Mouse (Mus musculus) limb, embryonic 11.5 days (tissue): Measurements from ENCODE around the gene Serpinb8. TPM values are rescaled to one million over a fixed set of nuclear protein-coding genes. Genes with fewer than 3 reads are reported as not detected.

Source experiments
- ATAC-seq: fragments of 200-750 bp; cut with Nextera tagmentation; 2 replicates; pipeline ENCODE4 v1.8.0; 2017; ENCODE audit warnings: low read depth; ENCODE audit not compliant: insufficient number of reproducible peaks, low FRiP score, low TSS enrichment
- DNase-seq: peaks from one replicate; pipeline ENCODE4 v3.0.0-alpha.2; 2015; ENCODE audit warnings: low spot score
- H3K27ac ChIP-seq: fragments of 300-500 bp; sonication (generic); replicated peaks from 2 replicates; pipeline ENCODE4 v1.5.1; 2014; ENCODE audit warnings: low read depth, mild to moderate bottlenecking, low read length
- H3K27me3 ChIP-seq: fragments of 300-500 bp; sonication (generic); 2 replicates; pipeline ENCODE4 v1.6.1; 2014; ENCODE audit warnings: mild to moderate bottlenecking, low read length, mixed read lengths; ENCODE audit not compliant: control insufficient read depth, insufficient read depth
- H3K36me3 ChIP-seq: fragments of 300-500 bp; sonication (generic); 2 replicates; pipeline ENCODE4 v1.6.1; 2014; ENCODE audit warnings: mild to moderate bottlenecking, low read length, moderate library complexity, mixed read lengths; ENCODE audit not compliant: control insufficient read depth, insufficient read depth
- H3K4me1 ChIP-seq: fragments of 300-500 bp; sonication (generic); 2 replicates; pipeline ENCODE4 v1.6.1; 2014; ENCODE audit warnings: low read length, mixed read lengths; ENCODE audit not compliant: control insufficient read depth, insufficient read depth
- H3K4me2 ChIP-seq: fragments of 300-500 bp; sonication (generic); 2 replicates; pipeline ENCODE4 v1.6.1; 2014; ENCODE audit warnings: low read depth, mild to moderate bottlenecking, moderate library complexity; ENCODE audit not compliant: severe bottlenecking
- H3K4me3 ChIP-seq: fragments of 300-500 bp; sonication (generic); 2 replicates; pipeline ENCODE4 v1.5.1; 2014; ENCODE audit warnings: low read depth, low read length
- H3K9ac ChIP-seq: fragments of 300-500 bp; sonication (generic); 2 replicates; pipeline ENCODE4 v1.6.1; 2014; ENCODE audit warnings: mild to moderate bottlenecking, low read length
- H3K9me3 ChIP-seq: fragments of 300-500 bp; sonication (generic); 2 replicates; pipeline ENCODE4 v1.6.1; 2016; ENCODE audit warnings: low read length; ENCODE audit not compliant: control insufficient read depth
- WGBS: fragments of 180-500 bp; shearing (Covaris S2); extraction: QIAGEN DNeasy Blood & Tissue Kit; methylation state at CpG from one replicate; pipeline ENCODE4 v1.1.7; 2014; 5-methylcytosine and 5-hydroxymethylcytosine counted together
- polyA plus RNA-seq: library from polyadenylated mRNA; unstranded; fragments of >200 nt; fragmentation: Nextera tagmentation; extraction: Ambion mirVana; gene quantifications from 2 replicates; pipeline ENCODE4 v1.2.1, GENCODE M21; 2014

Serpinb8 gene
- polyA plus RNA-seq, 1 experiment from 2014 or later = 0.16 TPM

DNA sequence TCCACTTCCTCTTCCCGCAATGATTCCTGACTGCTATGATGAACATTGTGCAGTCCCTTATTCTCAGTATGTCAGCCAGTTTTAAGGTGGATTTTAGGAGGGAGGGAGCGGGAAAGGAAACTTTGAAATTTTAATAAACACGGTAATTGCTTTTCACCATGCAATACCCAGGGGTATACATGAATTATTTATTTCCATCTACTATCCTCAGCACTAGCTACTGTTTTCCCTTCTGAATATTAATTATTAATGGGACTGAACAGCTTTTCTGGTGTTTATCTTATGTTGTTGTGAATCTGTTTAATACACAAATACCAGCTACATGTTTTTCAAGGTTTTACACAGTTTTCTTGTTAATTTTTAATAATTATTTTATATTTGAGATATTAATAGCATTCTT, 4.9 kb upstream of the Serpinb8 start:
- H3K9me3 ChIP-seq = no peaks in the 10 kb centered on the region
- ATAC-seq (no peak), DNase-seq (no peak)
- no peak overlapping the region for H3K27ac ChIP-seq
- no peaks in the 10 kb centered on the region for H3K36me3 ChIP-seq
- no peaks in the 10 kb centered on the region for H3K27me3 ChIP-seq
- H3K9ac ChIP-seq = no peak overlapping the region
- H3K4me1 ChIP-seq = no peaks in the 10 kb centered on the region
- H3K4me3 ChIP-seq = no peak overlapping the region
- WGBS = 88% methylated on average over 3 of the region's 3 CpGs
- H3K4me2 ChIP-seq = no peak overlapping the region

DNA sequence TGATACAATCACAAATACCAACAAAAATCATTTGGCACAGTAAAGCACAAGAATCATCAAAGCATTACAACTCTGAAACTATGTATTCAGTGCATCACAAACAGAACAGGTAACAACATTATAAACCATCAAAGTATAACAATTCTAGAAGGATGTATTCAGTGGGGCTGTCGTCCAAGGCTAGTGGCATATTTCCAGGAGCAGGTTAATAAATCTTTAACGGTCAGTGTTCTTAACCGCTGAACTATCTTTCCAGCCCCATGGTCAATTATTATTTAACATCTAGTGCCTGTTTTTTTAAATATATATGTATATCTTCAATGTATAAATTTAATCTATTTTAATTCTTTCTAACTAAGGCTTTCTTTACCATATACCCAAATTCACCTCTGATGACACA, 3.6 kb upstream of the Serpinb8 start:
- H3K9ac ChIP-seq = no peak overlapping the region
- H3K27ac ChIP-seq = no peak overlapping the region
- H3K27me3 ChIP-seq = no peaks in the 10 kb centered on the region
- 91% methylated on average over 3 of the region's 3 CpGs for WGBS
- ATAC-seq = no peak
- no peak for DNase-seq
- no peaks in the 10 kb centered on the region for H3K4me1 ChIP-seq
- H3K9me3 ChIP-seq = no peaks in the 10 kb centered on the region
- H3K4me3 ChIP-seq = no peak overlapping the region
- H3K36me3 ChIP-seq = no peaks in the 10 kb centered on the region
- H3K4me2 ChIP-seq = no peak overlapping the region

DNA sequence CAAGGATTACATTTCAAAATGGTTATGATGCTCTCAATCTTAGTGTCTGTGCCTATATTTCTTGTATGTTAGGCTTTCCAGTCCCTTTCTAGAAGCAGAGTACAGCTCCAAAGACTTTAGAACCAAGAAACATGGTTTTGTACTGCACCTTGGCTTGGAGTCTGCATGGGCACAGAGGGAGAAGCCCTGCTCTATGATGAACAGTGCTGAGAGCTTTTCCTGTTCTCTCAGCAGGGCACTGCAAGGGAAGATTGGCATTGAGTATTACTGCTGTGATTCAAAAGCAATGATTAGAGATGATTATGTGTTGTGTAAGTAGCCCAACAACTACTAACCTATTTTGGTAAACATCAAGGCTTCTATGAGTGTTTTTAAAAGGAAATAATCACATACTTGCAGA, 1.6 kb upstream of the Serpinb8 start:
- Histone ChIP-seq H3K9me3 (no peaks in the 10 kb centered on the region), H3K4me3 (no peak overlapping the region), H3K4me1 (no peaks in the 10 kb centered on the region), H3K27me3 (no peaks in the 10 kb centered on the region), H3K4me2 (no peak overlapping the region), H3K27ac (no peak overlapping the region), H3K36me3 (no peaks in the 10 kb centered on the region), H3K9ac (no peak overlapping the region)
- no peak for ATAC-seq
- no peak for DNase-seq

DNA sequence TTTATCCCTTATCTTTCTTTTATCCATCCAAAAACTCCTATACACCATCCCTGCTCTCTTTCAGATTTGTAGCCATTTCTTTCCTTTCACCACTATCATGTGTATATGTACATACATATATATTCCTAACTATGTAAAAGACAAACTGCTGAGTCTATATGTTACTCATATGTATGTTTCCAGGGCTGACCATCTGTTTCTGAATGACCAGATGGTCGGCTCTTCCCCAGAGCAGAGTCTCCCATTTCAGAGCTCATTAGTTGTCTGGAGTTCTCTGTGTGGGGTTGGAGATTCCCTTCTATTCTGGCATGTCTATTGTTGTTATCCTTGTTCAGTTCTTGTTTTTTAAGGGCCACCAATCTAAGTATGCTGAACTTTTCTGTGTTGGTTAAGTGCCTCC, 1.2 kb upstream of the Serpinb8 start:
- Histone ChIP-seq H3K4me2 (no peak overlapping the region), H3K4me1 (no peaks in the 10 kb centered on the region), H3K4me3 (no peak overlapping the region), H3K27ac (no peak overlapping the region), H3K36me3 (no peaks in the 10 kb centered on the region), H3K9me3 (no peaks in the 10 kb centered on the region), H3K27me3 (no peaks in the 10 kb centered on the region), H3K9ac (no peak overlapping the region)
- no peak for ATAC-seq
- WGBS = 62% methylated on average over 1 of the region's 1 CpGs
- DNase-seq = no peak

DNA sequence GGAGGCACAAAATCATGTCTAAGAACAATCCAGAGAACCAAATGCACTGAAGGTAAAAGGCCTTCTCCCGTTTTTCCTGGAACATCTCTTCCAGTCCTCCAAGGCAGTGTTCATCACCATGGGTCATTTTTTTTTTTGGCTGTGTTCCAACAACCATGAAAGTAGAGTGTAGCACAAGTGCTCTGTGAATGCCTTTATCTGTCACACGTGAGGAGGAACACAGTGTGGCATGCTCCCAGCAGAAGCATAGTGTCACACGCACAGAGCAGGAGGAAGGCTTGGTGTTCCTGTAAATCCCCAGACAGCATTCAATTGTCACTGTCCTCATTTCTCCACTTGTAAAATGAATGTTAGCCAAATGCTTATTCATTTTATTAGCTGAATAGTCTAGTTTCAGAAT, 2.8 kb downstream of the Serpinb8 start:
- no peak overlapping the region for H3K4me3 ChIP-seq
- H3K27me3 ChIP-seq = no peaks in the 10 kb centered on the region
- no peak overlapping the region for H3K4me2 ChIP-seq
- no peaks in the 10 kb centered on the region for H3K36me3 ChIP-seq
- DNase-seq (no peak), ATAC-seq (no peak)
- H3K4me1 ChIP-seq = no peaks in the 10 kb centered on the region
- H3K9ac ChIP-seq = no peak overlapping the region
- WGBS = 86% methylated on average over 3 of the region's 3 CpGs
- no peaks in the 10 kb centered on the region for H3K9me3 ChIP-seq
- no peak overlapping the region for H3K27ac ChIP-seq

DNA sequence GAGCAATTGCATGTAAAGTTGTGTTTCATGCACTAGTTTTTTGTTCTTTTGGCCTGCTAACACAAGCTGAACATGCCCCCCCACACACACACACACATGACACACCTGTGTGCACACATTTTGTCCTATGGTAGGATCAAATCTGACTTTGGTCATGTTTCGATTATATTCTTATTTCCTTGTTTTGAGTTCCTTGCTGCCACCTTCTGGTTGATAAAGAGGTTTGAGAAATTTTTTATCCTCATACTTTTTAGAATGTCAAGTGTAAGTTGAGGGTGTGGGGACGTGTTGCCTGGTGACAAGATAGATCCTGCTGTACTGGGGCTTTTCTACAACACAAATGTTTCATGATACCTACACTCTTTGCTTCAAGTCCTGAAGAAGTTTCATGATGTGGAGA, 3.7 kb downstream of the Serpinb8 start:
- Histone ChIP-seq H3K4me1 (no peaks in the 10 kb centered on the region), H3K27ac (no peak overlapping the region), H3K27me3 (no peaks in the 10 kb centered on the region), H3K4me3 (no peak overlapping the region), H3K4me2 (no peak overlapping the region), H3K9me3 (no peaks in the 10 kb centered on the region), H3K36me3 (no peaks in the 10 kb centered on the region), H3K9ac (no peak overlapping the region)
- 73% methylated on average over 2 of the region's 2 CpGs for WGBS
- DNase-seq (no peak), ATAC-seq (no peak)

DNA sequence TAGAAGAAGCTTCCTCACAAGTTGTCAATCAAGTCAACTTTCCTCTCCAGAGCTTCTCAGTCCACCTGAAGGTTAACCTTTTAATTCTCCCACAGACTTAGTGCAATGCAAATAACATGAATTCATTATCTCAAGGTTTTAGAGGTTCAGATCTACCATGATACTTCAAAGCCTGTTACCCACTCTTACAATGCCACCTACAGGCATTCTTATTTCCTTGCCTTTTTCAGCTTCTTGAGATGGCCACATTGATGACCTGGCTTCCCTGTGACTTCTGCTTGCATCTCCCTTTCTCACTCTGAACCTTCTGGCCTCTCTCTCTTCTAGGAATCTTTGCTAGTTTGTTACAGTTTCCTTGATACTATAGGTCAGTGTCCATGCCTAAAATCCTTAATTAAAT, 7.1 kb downstream of the Serpinb8 start:
- Histone ChIP-seq H3K9ac (no peak overlapping the region), H3K4me2 (no peak overlapping the region), H3K36me3 (no peaks in the 10 kb centered on the region), H3K4me1 (no peaks in the 10 kb centered on the region), H3K27me3 (no peaks in the 10 kb centered on the region), H3K4me3 (no peak overlapping the region), H3K27ac (no peak overlapping the region), H3K9me3 (no peaks in the 10 kb centered on the region)
- DNase-seq (no peak), ATAC-seq (no peak)

DNA sequence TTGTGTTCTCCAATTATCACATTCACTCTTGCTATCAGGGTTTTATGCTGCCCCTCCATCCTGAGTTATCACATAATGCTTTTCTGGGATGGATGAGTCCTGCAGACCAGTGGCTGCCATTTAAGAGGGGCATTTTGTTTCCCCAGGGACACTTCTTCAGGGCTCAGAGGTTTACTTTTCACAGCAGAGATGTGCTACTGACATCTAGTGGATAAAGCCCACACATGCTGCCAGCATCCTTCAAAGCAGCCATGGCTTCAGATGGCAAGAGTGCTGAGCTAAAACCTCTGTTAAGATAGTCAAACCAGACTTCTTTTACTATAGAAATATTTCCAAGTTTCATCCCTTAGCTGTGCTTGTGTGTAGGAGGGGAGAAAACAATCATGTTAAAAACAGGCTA, 8.7 kb downstream of the Serpinb8 start:
- H3K9ac ChIP-seq = no peak overlapping the region
- no peak for ATAC-seq
- no peak overlapping the region for H3K4me2 ChIP-seq

DNA sequence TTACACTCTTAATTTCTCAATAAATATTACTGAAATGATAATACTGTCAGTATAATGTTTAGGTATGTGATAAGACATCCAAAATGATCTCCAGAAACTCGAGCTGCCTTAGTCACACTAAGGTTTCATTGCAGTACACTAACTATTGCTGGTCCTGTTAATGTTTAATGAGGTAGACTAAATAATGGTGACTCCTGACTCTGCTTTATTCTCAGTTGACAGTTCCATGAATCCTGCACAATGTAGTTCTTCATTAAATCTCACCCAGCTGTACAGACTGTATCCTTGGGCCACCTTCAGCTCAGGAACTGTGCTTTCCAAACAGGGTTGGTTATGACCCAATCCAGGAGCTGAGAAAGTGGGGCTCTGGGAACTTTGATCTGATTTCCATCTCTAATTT, 19.1 kb downstream of the Serpinb8 start:
- ATAC-seq (no peak), DNase-seq (no peak)
- Histone ChIP-seq H3K4me2 (no peak overlapping the region), H3K36me3 (no peaks in the 10 kb centered on the region), H3K4me3 (no peak overlapping the region), H3K9me3 (no peaks in the 10 kb centered on the region), H3K4me1 (no peaks in the 10 kb centered on the region), H3K27ac (no peak overlapping the region), H3K9ac (no peak overlapping the region), H3K27me3 (no peaks in the 10 kb centered on the region)
- WGBS = 78% methylated on average over 1 of the region's 1 CpGs

More for the DNA sequence above, 8.7 kb downstream of the Serpinb8 start:
- Histone ChIP-seq H3K9me3 (no peaks in the 10 kb centered on the region), H3K27ac (no peak overlapping the region), H3K4me1 (no peaks in the 10 kb centered on the region), H3K36me3 (no peaks in the 10 kb centered on the region), H3K27me3 (no peaks in the 10 kb centered on the region), H3K4me3 (no peak overlapping the region)
- DNase-seq = no peak
